Mouse (Mus musculus) cerebellum, adult 2 months (tissue): ENCODE measurements at regions not wholly inside any gene's neighbourhood (a gene's known extent, or its start where the extent isn't known, plus 50 kb on each side); places are given as distances from the start of the nearest gene placed in this dataset.

ENCODE experiments used
- CTCF ChIP-seq: fragments of 200-500 bp; IDR thresholded peaks from 2 replicates; pipeline ENCODE4 v1.5.1; 2011; ENCODE audit warnings: low read depth, mild to moderate bottlenecking, control low read depth, low read length, moderate library complexity, borderline replicate concordance; ENCODE audit not compliant: insufficient read depth
- POLR2A ChIP-seq: fragments of 200-500 bp; IDR thresholded peaks from 2 replicates; pipeline ENCODE4 v1.6.1; 2011; ENCODE audit warnings: low read length, control low read depth, borderline replicate concordance; ENCODE audit not compliant: insufficient read depth

- TF ChIP-seq CTCF (no peak), POLR2A (no peak)
Measured at GRCm38 (mm10) chr14:31964076-31964475, 64.7 kb upstream of the Galnt15 start.
